Mouse (Mus musculus): ENCODE data around the gene Mgat1. TPM values are rescaled to one million over a fixed set of nuclear protein-coding genes. Genes with fewer than 3 reads are reported as not detected.
"Not testable (repeated sequence)": the region's sequence is repeated elsewhere in the genome, so short reads cannot be mapped to it uniquely, and the experiment has no call there.

The Mgat1 gene
- polyA plus RNA-seq, 1 experiment, result 6.7 TPM

- no peak overlapping the region for H3K4me3 ChIP-seq (replicated peaks)
- H3K36me3 ChIP-seq (ENCODE audit: control insufficient read depth), result no peaks in the 10 kb centered on the region
- no peaks in the 10 kb centered on the region for H3K9me3 ChIP-seq (ENCODE audit: control insufficient read depth, low read length)
- H3K27me3 ChIP-seq (ENCODE audit: control insufficient read depth), result no peaks in the 10 kb centered on the region
- H3K4me1 ChIP-seq (ENCODE audit: control insufficient read depth), result no peaks in the 10 kb centered on the region
- TF ChIP-seq TAL1 (IDR thresholded peaks at IDR 0.05; ENCODE audit: low read length), result no peak
- no peak for TF ChIP-seq GATA1 (IDR thresholded peaks at IDR 0.05; ENCODE audit: low read length)
Observed at GRCm38 (mm10) chr11:49287251-49287650, 43.3 kb downstream of the Mgat1 start.

- no peak overlapping the region for H3K4me3 ChIP-seq (replicated peaks)
- no peaks in the 10 kb centered on the region for H3K27me3 ChIP-seq (ENCODE audit: control insufficient read depth)
- no peak for TF ChIP-seq TAL1 (IDR thresholded peaks at IDR 0.05; ENCODE audit: low read length)
- TF ChIP-seq GATA1 (IDR thresholded peaks at IDR 0.05; ENCODE audit: low read length), result no peak
- H3K4me1 ChIP-seq (ENCODE audit: control insufficient read depth), result no peaks in the 10 kb centered on the region
- H3K9me3 ChIP-seq (ENCODE audit: control insufficient read depth, low read length), result no peaks in the 10 kb centered on the region
- H3K36me3 ChIP-seq (ENCODE audit: control insufficient read depth), result no peaks in the 10 kb centered on the region
Observed at GRCm38 (mm10) chr11:49292777-49293176, 48.8 kb downstream of the Mgat1 start.

- H3K27me3 ChIP-seq (ENCODE audit: control insufficient read depth), result no peaks in the 10 kb centered on the region
- H3K9me3 ChIP-seq (ENCODE audit: control insufficient read depth, low read length), result no peaks in the 10 kb centered on the region
- H3K4me1 ChIP-seq (ENCODE audit: control insufficient read depth), result no peaks in the 10 kb centered on the region
- TF ChIP-seq GATA1 (IDR thresholded peaks at IDR 0.05; ENCODE audit: low read length) (no peak), TAL1 (IDR thresholded peaks at IDR 0.05; ENCODE audit: low read length) (no peak)
- no peak within 1 kb of the TSS for H3K4me3 ChIP-seq (replicated peaks)
- H3K36me3 ChIP-seq (ENCODE audit: control insufficient read depth), result no peaks in the 10 kb centered on the region
Observed at GRCm38 (mm10) chr11:49304441-49304840, 60.5 kb downstream of the Mgat1 start, which contains the start of gene Olfr10. TSS of gene Olfr10 (plus strand) at chr11:49304741.

- not testable (repeated sequence) for H3K9me3 ChIP-seq (ENCODE audit: control insufficient read depth, low read length); H3K4me1 ChIP-seq (ENCODE audit: control insufficient read depth); H3K36me3 ChIP-seq (ENCODE audit: control insufficient read depth); H3K27me3 ChIP-seq (ENCODE audit: control insufficient read depth); H3K4me3 ChIP-seq (replicated peaks)
Observed at GRCm38 (mm10) chr11:49308547-49308946, 64.6 kb downstream of the Mgat1 start.

Other genes with a start within 250 kb of the Mgat1 start
- gene 9930111J21Rik2, start 192.9 kb upstream of the Mgat1 start, polyA plus RNA-seq (2012), result 0.02 TPM in 1 of 2 replicates, not detected in the other
- gene Tgtp2, start 180.0 kb upstream of the Mgat1 start, polyA plus RNA-seq (2012), result not detected in 2 replicates
- not detected in 2 replicates for gene Ifi47, start 167.6 kb upstream of the Mgat1 start, polyA plus RNA-seq (2012)
- gene Olfr1396, start 129.3 kb upstream of the Mgat1 start, polyA plus RNA-seq (2012), result not detected in 2 replicates
- gene Olfr1395, start 101.9 kb upstream of the Mgat1 start, polyA plus RNA-seq (2012), result not detected in 2 replicates
- gene Olfr1394, start 89.8 kb upstream of the Mgat1 start, polyA plus RNA-seq (2012), result not detected in 2 replicates
- gene Btnl9, start 57.0 kb upstream of the Mgat1 start, polyA plus RNA-seq (2012), result not detected in 2 replicates
- 0.02 and 0.16 TPM in 2 replicates for gene Zfp62, start 40.9 kb upstream of the Mgat1 start, polyA plus RNA-seq (2012)
- gene Olfr1393, start 34.1 kb downstream of the Mgat1 start, polyA plus RNA-seq (2012), result not detected in 2 replicates
- 0.01 TPM in 1 of 2 replicates, not detected in the other for gene Olfr1392, start 41.1 kb downstream of the Mgat1 start, polyA plus RNA-seq (2012)
- gene Olfr10, start 60.5 kb downstream of the Mgat1 start, polyA plus RNA-seq (2012), result not detected in 2 replicates
- gene Olfr1391, start 78.6 kb downstream of the Mgat1 start, polyA plus RNA-seq (2012), result not detected in 2 replicates
- not detected in 2 replicates for gene Olfr1390, start 91.0 kb downstream of the Mgat1 start, polyA plus RNA-seq (2012)
- not detected in 2 replicates for gene Olfr1389, start 178.9 kb downstream of the Mgat1 start, polyA plus RNA-seq (2012)
- not detected in 2 replicates for gene Olfr1388, start 192.4 kb downstream of the Mgat1 start, polyA plus RNA-seq (2012)
- not detected in 2 replicates for gene Olfr1387, start 211.2 kb downstream of the Mgat1 start, polyA plus RNA-seq (2012)
- gene Olfr1386, start 220.9 kb downstream of the Mgat1 start, polyA plus RNA-seq (2012), result not detected in 2 replicates
- gene Olfr1385, start 244.9 kb downstream of the Mgat1 start, polyA plus RNA-seq (2012), result not detected in 2 replicates